Mouse (Mus musculus): ENCODE results near the gene Cbarp.

- TF ChIP-seq CTCF (IDR thresholded peaks at IDR 0.05; ENCODE audit: control insufficient read depth, insufficient read depth, insufficient replicate concordance, low read depth, low read length), result no peak
- no peak for TF ChIP-seq POLR2A (IDR thresholded peaks at IDR 0.05; ENCODE audit: control insufficient read depth, low read depth, low read length)
These were observed 5.3 kb upstream of the Cbarp start for GRCm38 (mm10) chr10:80145896-80146295.

Data from testis, adult 2 months (tissue).